Mouse (Mus musculus): ENCODE measurements around the gene Pmvk. TPM values are rescaled to one million over a fixed set of nuclear protein-coding genes. Genes with fewer than 3 reads are reported as not detected.

Pmvk gene
- polyA plus RNA-seq, 1 experiment, result 71.8 TPM

DNA sequence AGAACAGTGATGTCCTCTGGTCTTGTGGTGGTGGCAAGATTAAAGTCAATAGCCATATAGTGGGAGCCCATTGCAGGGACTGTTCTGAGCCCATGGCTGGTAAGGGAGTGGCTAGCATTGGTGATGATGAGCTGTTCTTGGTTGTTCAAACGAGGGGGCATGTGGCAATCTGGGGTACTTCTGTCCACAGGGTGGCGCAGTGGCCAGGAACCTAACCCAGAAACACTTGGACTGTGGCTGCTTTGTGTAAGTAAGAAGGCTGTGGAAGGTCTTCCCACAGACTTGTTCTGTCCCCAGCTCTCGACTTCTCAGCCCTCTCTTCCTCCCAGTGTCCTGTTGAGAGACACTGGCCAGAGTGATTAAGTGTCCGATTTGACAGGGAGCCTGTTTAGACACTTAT lies 56.6 kb downstream of the Pmvk start:
- Histone ChIP-seq H3K4me1 (ENCODE audit: control insufficient read depth, insufficient read depth, low read length) (no peaks in the 10 kb centered on the region), H3K4me3 (ENCODE audit: insufficient read depth, low read length) (no peak overlapping the region), H3K27ac (ENCODE audit: insufficient read depth, low read length) (no peak overlapping the region)
- TF ChIP-seq CTCF (IDR thresholded peaks at IDR 0.05; ENCODE audit: extremely low read depth, insufficient read depth, low read length), result peak; percentile 64
- no peak for TF ChIP-seq POLR2A (IDR thresholded peaks at IDR 0.05; ENCODE audit: extremely low read depth, insufficient read depth, low read length)

DNA sequence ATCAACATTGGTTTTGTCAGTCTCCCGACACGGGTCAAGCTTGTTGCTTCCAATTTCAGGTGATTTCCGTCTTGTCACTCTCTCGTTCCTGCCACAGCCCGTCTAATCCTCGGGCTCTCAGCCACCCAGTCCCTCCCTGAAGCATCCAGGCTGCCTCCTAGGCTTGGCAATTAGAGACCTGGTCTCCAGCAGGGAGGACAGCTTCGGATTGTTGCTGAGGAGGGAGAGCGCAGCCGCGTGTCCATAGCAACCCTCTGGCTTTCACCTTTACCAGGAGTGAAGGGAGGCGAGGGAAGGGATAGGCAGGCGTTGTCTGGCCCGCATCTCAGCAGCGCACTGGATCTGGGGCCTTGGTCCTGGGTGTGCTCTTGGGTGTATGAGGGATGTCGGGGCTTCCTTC lies 57.1 kb downstream of the Pmvk start:
- Histone ChIP-seq H3K4me1 (ENCODE audit: control insufficient read depth, insufficient read depth, low read length) (no peaks in the 10 kb centered on the region), H3K4me3 (ENCODE audit: insufficient read depth, low read length) (no peak overlapping the region), H3K27ac (ENCODE audit: insufficient read depth, low read length) (no peak overlapping the region)
- no peak for TF ChIP-seq POLR2A (IDR thresholded peaks at IDR 0.05; ENCODE audit: extremely low read depth, insufficient read depth, low read length)
- TF ChIP-seq CTCF (IDR thresholded peaks at IDR 0.05; ENCODE audit: extremely low read depth, insufficient read depth, low read length), result no peak

GRCm38 (mm10) chr3:89512225-89512624 lies 57.9 kb downstream of the Pmvk start:
- TF ChIP-seq POLR2A (IDR thresholded peaks at IDR 0.05; ENCODE audit: extremely low read depth, insufficient read depth, low read length) (no peak), CTCF (IDR thresholded peaks at IDR 0.05; ENCODE audit: extremely low read depth, insufficient read depth, low read length) (peak; percentile 53)
- no peaks in the 10 kb centered on the region for H3K4me1 ChIP-seq (ENCODE audit: control insufficient read depth, insufficient read depth, low read length)
- H3K27ac ChIP-seq (ENCODE audit: insufficient read depth, low read length), result no peak overlapping the region
- no peak overlapping the region for H3K4me3 ChIP-seq (ENCODE audit: insufficient read depth, low read length)

DNA sequence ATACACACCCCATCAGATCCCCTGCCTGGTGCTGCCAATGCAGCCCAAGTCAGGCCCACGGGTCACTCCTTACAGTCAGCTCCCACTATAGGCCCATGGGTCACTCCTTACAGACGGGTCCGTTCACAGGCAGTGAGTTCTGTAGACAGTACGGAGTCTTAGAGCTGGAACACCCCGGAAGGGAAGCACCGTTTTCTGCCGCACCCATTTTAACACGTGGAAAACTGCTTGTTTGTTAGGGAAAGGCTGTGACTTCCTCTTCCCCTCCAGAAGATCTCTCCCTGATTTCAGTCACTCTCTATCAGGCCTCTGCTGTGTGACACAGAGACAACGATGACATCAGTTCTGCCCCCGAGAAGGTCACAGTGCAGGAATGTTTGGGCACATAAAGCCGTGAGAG lies 61.1 kb downstream of the Pmvk start:
- H3K27ac ChIP-seq (ENCODE audit: insufficient read depth, low read length), result no peak overlapping the region
- TF ChIP-seq CTCF (IDR thresholded peaks at IDR 0.05; ENCODE audit: extremely low read depth, insufficient read depth, low read length) (no peak), POLR2A (IDR thresholded peaks at IDR 0.05; ENCODE audit: extremely low read depth, insufficient read depth, low read length) (no peak)
- no peaks in the 10 kb centered on the region for H3K4me1 ChIP-seq (ENCODE audit: control insufficient read depth, insufficient read depth, low read length)
- H3K4me3 ChIP-seq (ENCODE audit: insufficient read depth, low read length), result no peak overlapping the region

GRCm38 (mm10) chr3:89516321-89516720 lies 62.0 kb downstream of the Pmvk start:
- Histone ChIP-seq H3K27ac (ENCODE audit: insufficient read depth, low read length) (no peak overlapping the region), H3K4me3 (ENCODE audit: insufficient read depth, low read length) (no peak overlapping the region), H3K4me1 (ENCODE audit: control insufficient read depth, insufficient read depth, low read length) (no peaks in the 10 kb centered on the region)
- no peak for TF ChIP-seq CTCF (IDR thresholded peaks at IDR 0.05; ENCODE audit: extremely low read depth, insufficient read depth, low read length)
- no peak for TF ChIP-seq POLR2A (IDR thresholded peaks at IDR 0.05; ENCODE audit: extremely low read depth, insufficient read depth, low read length)

Other genes with a start within 250 kb of the Pmvk start
- gene Thbs3, start 239.4 kb upstream of the Pmvk start, polyA plus RNA-seq (2012; rRNA removed), result 68.9 and 70.6 TPM in 2 replicates
- 132 and 155 TPM in 2 replicates for gene Mtx1, start 227.5 kb upstream of the Pmvk start, polyA plus RNA-seq (2012; rRNA removed)
- 0.88 and 0.95 TPM in 2 replicates for gene Muc1, start 225.5 kb upstream of the Pmvk start, polyA plus RNA-seq (2012; rRNA removed)
- 58.2 and 61.9 TPM in 2 replicates for gene Krtcap2, start 208.6 kb upstream of the Pmvk start, polyA plus RNA-seq (2012; rRNA removed)
- gene Trim46, start 208.2 kb upstream of the Pmvk start, polyA plus RNA-seq (2012; rRNA removed), result 87.2 and 91.0 TPM in 2 replicates
- 150 and 156 TPM in 2 replicates for gene Dpm3, start 195.2 kb upstream of the Pmvk start, polyA plus RNA-seq (2012; rRNA removed)
- 106 and 114 TPM in 2 replicates for gene Slc50a1, start 184.0 kb upstream of the Pmvk start, polyA plus RNA-seq (2012; rRNA removed)
- 11.7 and 12.7 TPM in 2 replicates for gene Efna1, start 173.4 kb upstream of the Pmvk start, polyA plus RNA-seq (2012; rRNA removed)
- gene Efna3, start 131.6 kb upstream of the Pmvk start, polyA plus RNA-seq (2012; rRNA removed), result 79.9 and 85.1 TPM in 2 replicates
- gene Efna4, start 116.5 kb upstream of the Pmvk start, polyA plus RNA-seq (2012; rRNA removed), result 0.59 and 1.1 TPM in 2 replicates
- 170 and 178 TPM in 2 replicates for gene Adam15, start 104.5 kb upstream of the Pmvk start, polyA plus RNA-seq (2012; rRNA removed)
- 0.61 and 0.75 TPM in 2 replicates for gene Dcst2, start 92.6 kb upstream of the Pmvk start, polyA plus RNA-seq (2012; rRNA removed)
- 0.06 TPM in 1 of 2 replicates, not detected in the other for gene Dcst1, start 89.3 kb upstream of the Pmvk start, polyA plus RNA-seq (2012; rRNA removed)
- gene Zbtb7b, start 59.8 kb upstream of the Pmvk start, polyA plus RNA-seq (2012; rRNA removed), result 14.7 and 18.7 TPM in 2 replicates
- 5.1 and 5.9 TPM in 2 replicates for gene Lenep, start 51.7 kb upstream of the Pmvk start, polyA plus RNA-seq (2012; rRNA removed)
- gene Flad1, start 42.7 kb upstream of the Pmvk start, polyA plus RNA-seq (2012; rRNA removed), result 45.4 and 48.7 TPM in 2 replicates
- 5.2 and 5.4 TPM in 2 replicates for gene Cks1b, start 36.2 kb upstream of the Pmvk start, polyA plus RNA-seq (2012; rRNA removed)
- gene Shc1, start 36.1 kb upstream of the Pmvk start, polyA plus RNA-seq (2012; rRNA removed), result 17.5 and 18.0 TPM in 2 replicates
- gene Pygo2, start 24.3 kb upstream of the Pmvk start, polyA plus RNA-seq (2012; rRNA removed), result 43.4 and 47.2 TPM in 2 replicates
- gene Pbxip1, start 17.8 kb upstream of the Pmvk start, polyA plus RNA-seq (2012; rRNA removed), result 38.0 and 39.9 TPM in 2 replicates
- 9.5 and 10.9 TPM in 2 replicates for gene Kcnn3, start 65.6 kb downstream of the Pmvk start, polyA plus RNA-seq (2012; rRNA removed)